Mouse (Mus musculus): ENCODE measurements at regions not wholly inside any gene's neighbourhood (a gene's known extent, or its start where the extent isn't known, plus 50 kb on each side); places are given as distances from the start of the nearest gene placed in this dataset.

DNA sequence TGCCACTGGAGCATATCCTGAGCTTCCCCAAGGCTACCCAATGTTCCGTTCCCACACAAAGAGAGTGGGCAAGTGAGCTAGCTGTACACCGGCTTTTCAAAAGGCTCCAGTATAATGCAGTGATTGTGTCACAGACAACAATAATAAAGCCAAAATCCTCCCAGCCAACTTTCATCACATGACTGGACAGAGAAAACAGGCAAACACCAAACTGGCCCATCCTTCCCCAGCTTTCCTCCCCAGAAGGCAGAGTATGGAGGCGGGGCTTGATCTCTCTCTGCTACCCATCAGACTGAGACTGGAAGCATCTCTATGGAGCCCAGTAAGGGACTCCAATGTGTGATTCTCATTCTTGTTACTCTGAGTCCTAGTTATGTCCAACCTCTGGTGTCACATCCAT is 52.8 kb upstream of the Ncam1 start:
- H3K36me3 ChIP-seq (ENCODE audit: control insufficient read depth, insufficient read depth): no peaks in the 10 kb centered on the region
- no peaks in the 10 kb centered on the region for H3K27me3 ChIP-seq (ENCODE audit: control insufficient read depth, insufficient read depth, insufficient read length)
- H3ac ChIP-seq (ENCODE audit: control insufficient read depth, insufficient read length, low read depth): no peak overlapping the region
- no peaks in the 10 kb centered on the region for H3K79me2 ChIP-seq (ENCODE audit: control insufficient read depth, insufficient read depth)
- no peak for TF ChIP-seq MAX (IDR thresholded peaks at IDR 0.05)
- no peak for TF ChIP-seq MYOD1 (IDR thresholded peaks at IDR 0.05; ENCODE audit: control insufficient read depth, insufficient read length, low read depth)
- no peak for TF ChIP-seq CTCF (IDR thresholded peaks at IDR 0.05; ENCODE audit: control insufficient read depth, insufficient read depth, insufficient read length)
- no peak for TF ChIP-seq USF1 (IDR thresholded peaks at IDR 0.05; ENCODE audit: low read depth)
- TF ChIP-seq MYOG (IDR thresholded peaks at IDR 0.05; ENCODE audit: control insufficient read depth, extremely low read depth, insufficient read length): no peak
- TF ChIP-seq CEBPB (IDR thresholded peaks at IDR 0.05; ENCODE audit: low read depth): no peak
- TF ChIP-seq FOSL1 (IDR thresholded peaks at IDR 0.05; ENCODE audit: insufficient read depth, low read length, poor library complexity, severe bottlenecking): no peak
- H3K4me3 ChIP-seq (ENCODE audit: insufficient read depth, poor library complexity, severe bottlenecking): no peak overlapping the region
- H3K79me3 ChIP-seq (ENCODE audit: low read depth): no peaks in the 10 kb centered on the region

DNA sequence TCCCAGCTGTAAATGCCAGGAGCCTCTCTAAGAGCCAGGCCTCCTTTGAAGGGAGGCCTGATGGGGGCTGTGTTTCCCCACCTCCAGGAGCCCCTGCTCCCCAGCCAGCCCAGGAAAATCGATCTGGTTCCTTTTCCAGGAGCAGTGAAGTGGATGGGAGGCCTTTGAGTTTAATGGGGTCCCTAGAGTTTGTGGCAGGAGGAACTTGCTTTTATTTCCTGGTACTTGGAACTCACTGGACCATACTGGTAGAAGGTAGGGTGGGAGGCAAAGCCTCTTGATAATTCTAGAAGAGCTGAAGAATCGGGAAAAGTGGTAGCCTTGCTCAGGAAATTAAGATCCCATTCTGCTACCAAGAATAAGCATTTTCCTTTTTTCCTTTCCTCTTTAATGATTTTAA is 50.7 kb upstream of the Ncam1 start:
- no peaks in the 10 kb centered on the region for H3K79me3 ChIP-seq (ENCODE audit: low read depth)
- no peak overlapping the region for H3ac ChIP-seq (ENCODE audit: control insufficient read depth, insufficient read length, low read depth)
- no peak for TF ChIP-seq MYOG (IDR thresholded peaks at IDR 0.05; ENCODE audit: control insufficient read depth, extremely low read depth, insufficient read length)
- TF ChIP-seq FOSL1 (IDR thresholded peaks at IDR 0.05; ENCODE audit: insufficient read depth, low read length, poor library complexity, severe bottlenecking): no peak
- no peak for TF ChIP-seq MYOD1 (IDR thresholded peaks at IDR 0.05; ENCODE audit: control insufficient read depth, insufficient read length, low read depth)
- no peak for TF ChIP-seq CTCF (IDR thresholded peaks at IDR 0.05; ENCODE audit: control insufficient read depth, insufficient read depth, insufficient read length)
- no peaks in the 10 kb centered on the region for H3K36me3 ChIP-seq (ENCODE audit: control insufficient read depth, insufficient read depth)
- H3K79me2 ChIP-seq (ENCODE audit: control insufficient read depth, insufficient read depth): no peaks in the 10 kb centered on the region
- no peak overlapping the region for H3K4me3 ChIP-seq (ENCODE audit: insufficient read depth, poor library complexity, severe bottlenecking)
- no peaks in the 10 kb centered on the region for H3K27me3 ChIP-seq (ENCODE audit: control insufficient read depth, insufficient read depth, insufficient read length)

DNA sequence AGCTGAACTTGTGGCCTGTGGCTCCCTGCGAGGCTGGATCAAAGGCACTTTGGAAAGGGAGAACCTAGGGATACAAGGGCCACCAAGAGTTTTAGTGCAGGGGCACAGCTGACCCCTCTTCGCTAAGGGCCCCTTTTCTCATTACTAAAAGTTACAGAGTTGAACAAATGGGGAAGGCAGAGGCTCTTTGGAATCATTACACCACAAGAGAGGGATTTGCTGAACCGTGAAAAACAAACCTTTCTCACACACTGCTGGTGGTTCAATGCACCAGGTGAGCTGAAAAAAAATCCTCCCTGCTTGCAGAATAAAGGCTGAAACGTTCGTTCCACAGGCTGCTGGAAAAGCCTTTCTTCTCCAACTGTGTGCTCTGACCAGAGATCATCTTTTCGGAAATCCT is 50.2 kb upstream of the Ncam1 start:
- no peak overlapping the region for H3ac ChIP-seq (ENCODE audit: control insufficient read depth, insufficient read length, low read depth)
- H3K36me3 ChIP-seq (ENCODE audit: control insufficient read depth, insufficient read depth): no peaks in the 10 kb centered on the region
- no peak for TF ChIP-seq CTCF (IDR thresholded peaks at IDR 0.05; ENCODE audit: control insufficient read depth, insufficient read depth, insufficient read length)
- no peak for TF ChIP-seq MYOD1 (IDR thresholded peaks at IDR 0.05; ENCODE audit: control insufficient read depth, insufficient read length, low read depth)
- no peak for TF ChIP-seq MAX (IDR thresholded peaks at IDR 0.05)
- TF ChIP-seq MYOG (IDR thresholded peaks at IDR 0.05; ENCODE audit: control insufficient read depth, extremely low read depth, insufficient read length): no peak
- no peak for TF ChIP-seq FOSL1 (IDR thresholded peaks at IDR 0.05; ENCODE audit: insufficient read depth, low read length, poor library complexity, severe bottlenecking)
- TF ChIP-seq USF1 (IDR thresholded peaks at IDR 0.05; ENCODE audit: low read depth): no peak
- no peak for TF ChIP-seq CEBPB (IDR thresholded peaks at IDR 0.05; ENCODE audit: low read depth)
- no peaks in the 10 kb centered on the region for H3K79me2 ChIP-seq (ENCODE audit: control insufficient read depth, insufficient read depth)
- no peak overlapping the region for H3K4me3 ChIP-seq (ENCODE audit: insufficient read depth, poor library complexity, severe bottlenecking)
- H3K79me3 ChIP-seq (ENCODE audit: low read depth): no peaks in the 10 kb centered on the region
- H3K27me3 ChIP-seq (ENCODE audit: control insufficient read depth, insufficient read depth, insufficient read length): no peaks in the 10 kb centered on the region

Measured in C2C12 (cell line).